Comparison of ENCODE assay signal across 7 mouse cellular contexts in genomic region chr2:173018618-173019017, GRCm38 (mm10). TPM values are rescaled to one million over a fixed set of nuclear protein-coding genes. Genes with fewer than 3 reads are reported as not detected.
DNase-seq lines count a peak whose midpoint lies in the region; ATAC-seq and TF ChIP-seq lines count a peak whose summit lies in the region.

No protein-coding gene starts in this region.

- H3K4me3 ChIP-seq in G1E (ENCODE audit: low read depth, low read length): peak overlapping the region; percentile 37; the same call in 1 of the 2 replicates
- H3K4me3 ChIP-seq in hindbrain, embryonic 14.5 days (replicated peaks; ENCODE audit: low read length): no peak overlapping the region

- H3K36me3 ChIP-seq in G1E (replicated peaks): peaks cover 51% of the 10 kb centered on the region
- peaks cover 26% of the 10 kb centered on the region for H3K36me3 ChIP-seq in hindbrain, embryonic 14.5 days (replicated peaks; ENCODE audit: control insufficient read depth, insufficient read depth)

- TF ChIP-seq CTCF in G1E (IDR thresholded peaks at IDR 0.05; ENCODE audit: low read depth, low read length): no peak

- H3K4me2 ChIP-seq in hindbrain, embryonic 14.5 days (replicated peaks): no peak overlapping the region

- no peaks in the 10 kb centered on the region for H3K9me3 ChIP-seq in G1E (replicated peaks)
- H3K9me3 ChIP-seq in hindbrain, embryonic 14.5 days (ENCODE audit: control insufficient read depth, low read length): no peaks in the 10 kb centered on the region

- peak; percentile 52 for DNase-seq in A20 (ENCODE audit: low read depth, low spot score)
- DNase-seq in G1E (ENCODE audit: low spot score): no peak
- peak; percentile 75 to 87 for DNase-seq in heart, adult 18-20 months
- DNase-seq in kidney, postnatal 25 days: peak; percentile 33 to 69
- DNase-seq in T-cell, adult 2 months (ENCODE audit: low spot score): no peak
- no peak for DNase-seq in right cerebral cortex, postnatal 36 days (ENCODE audit: low spot score in 2 of 2)
- DNase-seq in hindbrain, embryonic 14.5 days (ENCODE audit: low spot score): no peak

- H3K27me3 ChIP-seq in G1E (ENCODE audit: insufficient read depth, low read length): no peaks in the 10 kb centered on the region
- peaks cover 24% of the 10 kb centered on the region for H3K27me3 ChIP-seq in hindbrain, embryonic 14.5 days (ENCODE audit: control insufficient read depth, insufficient read depth, low read length)

- H3K27ac ChIP-seq in hindbrain, embryonic 14.5 days: no peak overlapping the region

- ATAC-seq in G1E (ENCODE audit: extremely low read depth, insufficient number of reproducible peaks, low FRiP score, poor library complexity, severe bottlenecking): no peak
- ATAC-seq in hindbrain, embryonic 14.5 days (ENCODE audit: low FRiP score): no peak

- 26% methylated on average over 8 of the region's 8 CpGs for WGBS in hindbrain, embryonic 14.5 days

- no peak overlapping the region for H3K9ac ChIP-seq in hindbrain, embryonic 14.5 days

- H3K4me1 ChIP-seq in G1E (ENCODE audit: insufficient read depth, low read depth, low read length): peaks cover 54% of the 10 kb centered on the region
- peaks cover 24% of the 10 kb centered on the region for H3K4me1 ChIP-seq in hindbrain, embryonic 14.5 days (replicated peaks; ENCODE audit: control insufficient read depth, insufficient read depth, low read length)

RNA-seq across cellular contexts. Expression of gene Rbm38, which starts 1.7 kb away (rescaled TPM):
- total RNA-seq in G1E (2014; fragmentation: Nextera tagmentation) (299 and 342 TPM in 2 replicates), G1E (2017) (35.7 and 36.0 TPM in 2 replicates)
- 692 and 737 TPM in 2 replicates for polyA plus RNA-seq in G1E (2012)
- total RNA-seq in heart, adult 18-20 months (2021): 100 to 1,000 TPM; 171 to 173 TPM
- 13.3 and 16.4 TPM in 2 replicates for polyA plus RNA-seq in hindbrain, embryonic 14.5 days (2014; fragmentation: Nextera tagmentation; extraction: Ambion mirVana)

RNA-seq across cellular contexts. Expression of gene Rae1, which starts 18.7 kb away (rescaled TPM):
- total RNA-seq in G1E (2014; fragmentation: Nextera tagmentation): 165 and 189 TPM in 2 replicates
- 92.4 and 93.2 TPM in 2 replicates for total RNA-seq in G1E (2017)
- polyA plus RNA-seq in G1E (2012): 60.2 and 71.9 TPM in 2 replicates
- 10 to 100 TPM; 21.5 to 21.8 TPM for total RNA-seq in heart, adult 18-20 months (2021)
- 111 and 117 TPM in 2 replicates for polyA plus RNA-seq in hindbrain, embryonic 14.5 days (2014; fragmentation: Nextera tagmentation; extraction: Ambion mirVana)

RNA-seq across cellular contexts. Expression of gene Spo11, which starts 41.1 kb away (rescaled TPM):
- total RNA-seq in G1E (2014; fragmentation: Nextera tagmentation): not detected in 2 replicates
- not detected in 2 replicates for total RNA-seq in G1E (2017)
- polyA plus RNA-seq in G1E (2012): not detected in 2 replicates
- total RNA-seq in heart, adult 18-20 months (2021): not detected
- 0.95 and 1.0 TPM in 2 replicates for polyA plus RNA-seq in hindbrain, embryonic 14.5 days (2014; fragmentation: Nextera tagmentation; extraction: Ambion mirVana)

Comparison
In these comparisons a context has a peak if more than half of its experiments do, and no peak if none do; other contexts are left out.
1. DNase-seq: peak in A20 (single experiment), heart, adult 18-20 months (2 of 2) and kidney, postnatal 25 days (2 of 2); none in G1E (single experiment), T-cell, adult 2 months (single experiment), right cerebral cortex, postnatal 36 days (0 of 2) and hindbrain, embryonic 14.5 days (single experiment).
2. RNA of gene Rae1, which starts 18.7 kb away (total RNA-seq): 92.4 to 189 TPM in G1E; 21.5 to 21.8 TPM in heart, adult 18-20 months; every median in the first group is over 4 times any median in the second.